Mouse (Mus musculus): ENCODE measurements at regions not wholly inside any gene's neighbourhood (a gene's known extent, or its start where the extent isn't known, plus 50 kb on each side); places are given as distances from the start of the nearest gene placed in this dataset.

- intact Hi-C loops (cut with DNase I) = no loop called here
- DNase-seq (ENCODE audit: low spot score in 2 of 2) = no peak
These were observed 690.0 kb downstream of the Pkhd1 start for GRCm38 (mm10) chr1:19927736-19928327.

- intact Hi-C loops (cut with DNase I) = no loop called here
These were observed 666.7 kb downstream of the Pkhd1 start for GRCm38 (mm10) chr1:19951050-19951679.

GRCm38 (mm10) chr1:19951680-19952248 lies 666.1 kb downstream of the Pkhd1 start:
- no peak for DNase-seq (ENCODE audit: low spot score in 2 of 2)

More at GRCm38 (mm10) chr1:19951050-19951679, 666.7 kb downstream of the Pkhd1 start:
- DNase-seq (ENCODE audit: low spot score in 2 of 2) = no peak

GRCm38 (mm10) chr1:19973364-19973763 lies 644.5 kb downstream of the Pkhd1 start:
- DNase-seq (ENCODE audit: low spot score in 2 of 2) = no peak
- intact Hi-C loops (cut with DNase I) = loop anchor here (1.0 kb wide), 1 partner anchor 767 kb away; no protein-coding TSS in a partner anchor

More at GRCm38 (mm10) chr1:19951680-19952248, 666.1 kb downstream of the Pkhd1 start:
- intact Hi-C loops (cut with DNase I) = no loop called here

GRCm38 (mm10) chr1:19973981-19974380 lies 643.9 kb downstream of the Pkhd1 start:
- intact Hi-C loops (cut with DNase I) = loop anchor here (1.0 kb wide), 1 partner anchor 768 kb away; no protein-coding TSS in a partner anchor
- DNase-seq (ENCODE audit: low spot score in 2 of 2) = no peak

GRCm38 (mm10) chr1:19975436-19975835 lies 642.4 kb downstream of the Pkhd1 start:
- intact Hi-C loops (cut with DNase I) = no loop called here

GRCm38 (mm10) chr1:19981189-19981588 lies 636.7 kb downstream of the Pkhd1 start:
- intact Hi-C loops (cut with DNase I) = no loop called here

More at GRCm38 (mm10) chr1:19975436-19975835, 642.4 kb downstream of the Pkhd1 start:
- no peak for DNase-seq (ENCODE audit: low spot score in 2 of 2)

GRCm38 (mm10) chr1:19982791-19983190 lies 635.1 kb downstream of the Pkhd1 start:
- DNase-seq (ENCODE audit: low spot score in 2 of 2) = no peak
- intact Hi-C loops (cut with DNase I) = no loop called here

More at GRCm38 (mm10) chr1:19981189-19981588, 636.7 kb downstream of the Pkhd1 start:
- DNase-seq (ENCODE audit: low spot score in 2 of 2) = no peak

- intact Hi-C loops (cut with DNase I) = no loop called here
- DNase-seq (ENCODE audit: low spot score in 2 of 2) = no peak
These were observed 634.4 kb downstream of the Pkhd1 start for GRCm38 (mm10) chr1:19983504-19983903.

- no peak for DNase-seq (ENCODE audit: low spot score in 2 of 2)
- intact Hi-C loops (cut with DNase I) = no loop called here
These were observed 627.9 kb downstream of the Pkhd1 start for GRCm38 (mm10) chr1:19989921-19990320.

Data from left cerebral cortex, postnatal 25 days (tissue).